Mouse (Mus musculus): ENCODE measurements around the gene Adgrv1.

- no peak for TF ChIP-seq POLR2A (IDR thresholded peaks at IDR 0.05; ENCODE audit: low read depth, low read length)
- no peak for TF ChIP-seq CTCF (IDR thresholded peaks at IDR 0.05; ENCODE audit: borderline replicate concordance, insufficient read depth, low read length)
Measured at GRCm38 (mm10) chr13:81370801-81371456, 262.0 kb downstream of the Adgrv1 start.

Data from embryonic fibroblast, embryonic 13.5 days (primary cell).